Mouse (Mus musculus) urinary bladder, adult 18-20 months (tissue): Measurements from ENCODE around the gene Hoxa5.

ENCODE experiments used
- DNase-seq, 2 experiments: peaks; one replicate each; pipeline ENCODE4 v3.0.0; 2022; ENCODE audit warnings: low spot score in 2 of 2, mixed read lengths in 2 of 2

Gene Hoxa5

DNA sequence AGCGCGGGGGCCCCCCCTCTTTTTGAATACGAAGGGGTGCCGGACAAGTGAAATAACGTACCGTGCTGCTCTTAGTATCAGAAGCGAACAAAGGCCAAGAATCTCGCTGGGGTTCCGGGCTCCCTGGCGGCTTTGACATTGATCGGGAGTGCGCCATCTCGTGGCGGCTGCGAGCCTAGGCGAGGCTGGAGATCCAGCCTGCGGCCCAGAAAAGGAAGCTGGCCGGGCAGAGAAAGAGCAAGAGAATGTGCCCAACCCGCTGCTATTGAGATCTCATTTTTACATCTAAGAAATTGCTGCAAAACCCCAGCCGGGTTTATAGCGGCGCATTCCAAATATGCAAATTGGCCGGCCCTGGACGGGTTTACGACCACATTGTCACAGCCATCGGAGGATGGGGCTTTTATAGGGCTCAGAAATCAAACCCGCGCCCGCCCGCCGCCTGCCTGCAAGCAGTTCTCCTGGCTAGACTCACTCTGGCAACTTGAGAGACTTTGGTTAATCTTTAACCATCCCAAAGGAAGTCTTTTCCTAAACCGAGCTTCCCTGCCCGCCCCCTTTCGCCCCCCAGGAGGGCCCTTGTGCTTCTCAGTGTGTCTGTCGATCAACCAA is 36.1 kb upstream of the Hoxa5 start, which contains the start of gene Hoxa10:
Gene Hoxa10 (minus strand): TSS at position 466 of the 612 bp plus-strand sequence.
- peak; percentile 77 to 91 for DNase-seq

DNA sequence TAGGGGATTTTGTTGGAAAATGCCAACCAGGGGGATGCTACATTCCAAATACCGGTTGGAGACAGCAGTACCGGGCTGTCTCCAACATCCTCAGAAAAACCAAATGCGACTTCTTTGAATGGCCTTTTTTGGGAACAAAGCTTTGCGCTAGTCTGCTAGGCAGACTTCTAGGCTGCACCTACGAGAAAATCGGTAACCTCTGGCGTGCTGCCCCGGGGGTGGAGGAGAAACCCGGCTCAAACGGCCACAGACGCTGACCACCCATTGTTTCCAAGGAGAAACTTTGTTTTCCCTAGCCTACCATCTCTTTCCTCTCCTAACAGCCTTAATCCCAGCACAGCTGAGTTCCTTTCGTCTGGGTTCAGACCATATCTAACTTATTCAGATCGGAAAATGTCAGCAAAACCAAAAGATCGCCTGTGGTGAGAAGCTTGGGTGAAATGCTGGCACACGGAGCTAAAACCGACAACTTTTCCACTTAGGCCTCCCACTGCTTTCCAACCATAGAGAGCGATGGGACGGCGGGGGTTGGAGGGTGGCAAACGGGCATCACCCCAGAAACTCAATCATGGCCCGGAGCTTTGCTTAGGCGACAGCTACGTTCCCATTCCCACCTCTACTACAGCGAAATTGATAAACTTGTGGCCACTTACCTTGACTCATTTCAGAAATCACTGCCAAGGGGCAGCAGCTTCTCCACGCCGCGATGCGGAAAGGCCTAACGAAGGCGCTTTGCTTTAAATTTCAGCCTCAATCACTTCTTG is 35.4 kb upstream of the Hoxa5 start:
- peak in 1 of 2 experiments; percentile 37 for DNase-seq

DNA sequence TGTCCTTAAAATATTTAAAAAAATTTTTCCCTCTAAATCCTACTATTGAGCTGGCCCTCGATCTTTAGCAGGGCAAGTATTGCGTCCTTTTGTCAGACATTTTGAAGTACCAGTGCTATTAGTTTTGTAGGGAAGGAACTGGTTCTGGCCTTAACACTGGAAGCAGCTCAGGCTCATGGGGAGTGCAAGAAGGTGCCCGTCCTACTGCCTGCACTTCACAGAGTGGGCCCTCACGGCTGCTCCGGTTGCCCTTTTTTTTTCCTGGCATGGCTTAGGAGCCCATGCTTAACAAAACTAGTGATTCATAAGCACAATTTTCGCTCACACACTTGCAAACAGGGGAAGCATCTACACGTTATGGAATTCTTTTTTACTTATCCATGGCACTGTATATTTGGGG is 34.6 kb upstream of the Hoxa5 start:
- DNase-seq: peak in 1 of 2 experiments; percentile 18

DNA sequence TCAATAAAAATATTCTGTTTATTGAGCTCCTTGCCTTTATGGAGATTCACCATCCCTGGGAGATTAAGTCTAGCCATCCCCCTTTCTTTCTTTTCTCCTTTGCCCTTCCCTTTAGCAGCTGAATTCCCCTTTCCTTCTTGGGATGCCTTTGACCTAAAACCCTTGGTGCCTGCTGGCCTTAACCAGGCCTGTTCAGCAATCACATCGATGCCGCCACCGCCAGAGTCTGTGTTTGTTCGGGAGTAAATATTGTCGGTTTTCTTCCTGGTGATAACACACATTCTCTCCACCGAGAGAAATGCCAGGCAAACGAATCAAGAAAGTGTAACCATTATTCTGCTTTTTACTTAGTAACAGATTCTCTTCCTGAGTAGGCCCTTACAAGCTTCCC is 33.8 kb upstream of the Hoxa5 start:
- peak in 1 of 2 experiments; percentile 39 for DNase-seq

DNA sequence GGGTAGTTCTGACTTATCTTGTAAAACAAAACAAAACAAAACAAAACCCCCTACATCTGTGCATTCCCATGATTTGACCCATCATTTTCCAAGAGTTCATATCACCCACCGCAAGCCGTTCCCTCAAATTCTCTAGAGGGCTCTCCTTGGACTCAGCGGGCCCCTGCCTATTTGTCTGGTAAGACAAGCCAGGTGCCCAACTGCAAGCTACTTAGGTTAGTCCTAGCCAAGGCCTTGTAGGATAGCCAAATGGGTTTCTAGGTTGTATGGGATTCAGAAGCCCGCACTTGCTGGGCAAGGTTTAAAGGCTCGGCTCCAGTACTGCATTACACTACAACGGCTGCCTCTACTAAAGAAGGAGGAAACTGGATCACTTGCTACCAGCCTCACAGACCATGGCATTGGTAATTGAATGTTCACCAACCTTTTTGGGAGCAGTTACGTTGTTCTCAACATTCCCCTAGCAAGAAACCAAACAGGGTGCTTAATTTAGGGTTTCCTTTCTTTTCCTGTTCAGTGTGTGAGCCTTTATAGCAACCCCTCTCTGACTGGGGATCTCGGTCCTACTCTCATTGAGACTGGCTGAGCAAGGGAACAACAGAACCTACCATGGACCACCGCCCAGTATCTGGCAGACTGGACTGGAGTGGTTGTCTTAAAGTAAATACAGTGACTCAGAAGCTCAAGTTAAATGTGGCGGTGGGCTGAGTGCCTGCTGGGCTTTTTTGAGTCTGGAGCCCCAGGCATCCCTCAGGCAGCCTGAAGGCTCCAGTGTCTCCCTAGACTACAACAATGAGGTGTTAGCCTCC is 33.2 kb upstream of the Hoxa5 start:
- peak in 1 of 2 experiments; percentile 35 for DNase-seq

DNA sequence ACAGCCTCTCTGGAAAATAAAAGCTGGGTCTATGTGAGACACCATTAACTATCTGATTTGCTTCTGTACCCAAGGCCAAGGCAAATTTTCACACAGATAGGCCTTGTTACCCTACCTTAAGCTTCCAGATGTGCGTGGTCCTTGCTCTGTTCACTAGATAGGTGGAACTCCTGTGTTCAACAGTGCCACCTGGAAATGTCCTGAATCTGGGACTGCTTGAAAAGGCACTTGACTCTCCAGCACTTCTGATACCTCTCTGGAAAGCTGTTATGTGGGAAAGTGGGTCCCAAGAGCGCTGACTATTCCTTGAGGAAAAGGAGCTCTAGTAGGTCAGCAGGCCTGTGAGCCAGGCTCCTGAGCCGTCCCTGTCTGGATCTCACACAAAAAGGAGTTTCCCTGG is 32.4 kb upstream of the Hoxa5 start:
- DNase-seq: peak in 1 of 2 experiments; percentile 33

DNA sequence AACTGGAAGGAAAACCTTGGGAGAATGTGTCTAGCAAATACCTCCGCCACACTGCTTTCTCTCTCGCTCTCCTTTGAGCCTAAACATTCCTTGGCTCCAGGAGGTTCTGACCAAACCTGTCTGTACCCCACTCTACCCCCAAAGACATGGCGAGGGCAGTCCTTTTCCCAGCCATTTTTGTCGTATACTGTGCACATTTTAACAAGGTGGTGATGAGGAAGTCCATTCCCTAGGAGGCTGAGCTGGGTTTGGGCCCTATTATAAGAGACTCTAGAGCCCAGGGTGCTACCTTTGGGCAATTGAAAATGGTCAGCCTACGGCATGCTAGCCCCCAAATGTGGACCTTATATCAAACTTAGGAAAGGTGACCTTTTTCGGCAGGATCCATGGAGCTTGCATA is 31.5 kb upstream of the Hoxa5 start:
- DNase-seq: peak in 1 of 2 experiments; percentile 23

DNA sequence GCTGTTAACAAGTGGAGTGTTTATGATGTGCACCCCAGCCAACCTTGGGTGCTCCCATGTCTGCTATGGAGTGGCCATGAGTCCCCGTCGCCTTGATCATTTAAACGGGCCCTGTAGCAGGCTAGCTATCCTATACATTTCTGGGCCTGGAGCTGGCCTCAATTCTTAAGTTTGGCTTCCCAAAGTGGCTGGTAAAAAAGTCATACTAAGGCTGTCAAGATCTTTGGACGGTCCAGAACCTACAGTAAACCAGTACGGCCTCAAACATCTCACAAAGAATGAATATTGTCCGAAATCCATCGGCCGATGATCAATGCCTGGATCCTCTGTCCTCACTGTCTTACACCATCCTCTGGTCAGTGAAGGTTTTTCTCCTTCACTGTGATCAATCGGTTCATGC is 30.9 kb upstream of the Hoxa5 start:
- DNase-seq: no peak

DNA sequence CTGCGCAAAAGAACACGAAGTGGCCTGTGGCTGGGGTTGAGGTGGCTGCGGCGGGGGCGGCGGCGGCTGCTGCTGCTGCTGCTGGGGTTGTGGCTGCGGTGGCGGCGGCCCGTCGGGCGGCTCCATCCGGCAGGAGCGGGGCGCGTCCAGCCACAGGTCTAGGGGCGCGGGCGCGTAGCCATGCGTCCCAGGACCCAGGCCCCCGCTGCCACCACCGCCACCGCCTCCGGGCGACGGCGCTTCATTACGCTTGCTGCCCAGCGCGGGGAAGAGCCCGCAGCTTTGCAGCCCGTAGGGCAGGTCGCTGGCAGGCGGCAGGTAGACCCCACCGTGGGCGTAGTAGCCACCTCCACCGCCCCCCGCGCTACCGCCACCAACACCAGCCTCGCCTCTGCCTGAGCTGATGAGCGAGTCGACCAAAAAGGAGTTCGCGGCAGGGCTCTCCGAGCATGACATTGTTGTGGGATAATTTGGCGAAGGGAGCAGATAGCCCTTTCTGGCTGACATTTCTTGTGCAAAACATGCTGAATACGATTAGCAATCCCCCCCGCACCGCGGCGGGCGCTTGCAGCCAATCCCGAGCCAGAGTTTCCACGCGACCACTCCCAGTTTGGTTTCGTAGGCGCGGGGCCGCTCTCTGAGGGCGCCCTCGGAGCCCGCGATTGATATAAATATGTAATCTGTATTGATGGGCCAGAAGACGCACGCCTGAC is 30.2 kb upstream of the Hoxa5 start:
- peak in 1 of 2 experiments; percentile 74 for DNase-seq

DNA sequence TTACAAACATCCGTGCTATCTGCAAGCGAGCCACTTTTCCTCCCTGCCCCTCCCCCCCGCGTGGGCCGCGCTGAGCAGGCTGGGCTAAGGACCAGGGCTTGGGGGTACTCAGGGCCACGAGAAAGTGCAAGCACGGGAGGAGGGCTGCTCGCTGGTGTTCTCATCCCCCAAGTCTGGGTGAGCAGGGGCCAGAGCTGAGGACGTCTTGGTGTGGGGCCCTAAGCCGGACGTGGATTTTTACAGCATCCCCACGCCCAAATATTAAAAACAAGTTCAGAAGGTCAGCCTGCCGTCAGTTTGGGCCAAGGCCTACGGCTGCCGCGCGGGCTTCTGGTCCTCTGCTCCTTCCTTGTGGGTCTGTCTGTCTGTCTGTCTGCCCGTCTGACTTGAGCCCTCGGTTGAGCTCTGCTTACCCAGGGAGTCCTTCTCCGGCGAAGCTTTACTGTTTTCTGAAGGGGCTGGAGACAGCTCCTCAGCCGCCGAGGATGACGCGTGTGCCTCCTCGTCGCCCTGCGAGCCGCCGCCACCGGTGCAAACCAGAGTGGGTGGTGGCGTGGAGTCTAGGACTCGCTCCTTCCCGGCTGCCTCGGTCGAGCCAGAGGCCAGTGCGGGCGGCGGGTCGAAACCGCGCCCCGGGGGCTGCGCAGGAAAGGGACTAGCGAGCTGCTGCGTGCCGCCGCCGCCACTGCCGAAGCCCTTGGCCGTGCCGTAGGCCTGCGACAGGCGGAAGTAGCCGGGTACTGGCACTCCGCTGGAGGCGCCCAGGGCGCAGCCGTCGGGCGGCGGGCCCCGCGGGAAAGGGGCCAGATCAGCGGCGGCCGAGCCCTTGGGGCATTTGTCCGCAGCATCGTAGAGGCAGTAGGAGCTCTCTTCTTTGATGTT is 29.4 kb upstream of the Hoxa5 start:
- DNase-seq: peak in 1 of 2 experiments; percentile 80

DNA sequence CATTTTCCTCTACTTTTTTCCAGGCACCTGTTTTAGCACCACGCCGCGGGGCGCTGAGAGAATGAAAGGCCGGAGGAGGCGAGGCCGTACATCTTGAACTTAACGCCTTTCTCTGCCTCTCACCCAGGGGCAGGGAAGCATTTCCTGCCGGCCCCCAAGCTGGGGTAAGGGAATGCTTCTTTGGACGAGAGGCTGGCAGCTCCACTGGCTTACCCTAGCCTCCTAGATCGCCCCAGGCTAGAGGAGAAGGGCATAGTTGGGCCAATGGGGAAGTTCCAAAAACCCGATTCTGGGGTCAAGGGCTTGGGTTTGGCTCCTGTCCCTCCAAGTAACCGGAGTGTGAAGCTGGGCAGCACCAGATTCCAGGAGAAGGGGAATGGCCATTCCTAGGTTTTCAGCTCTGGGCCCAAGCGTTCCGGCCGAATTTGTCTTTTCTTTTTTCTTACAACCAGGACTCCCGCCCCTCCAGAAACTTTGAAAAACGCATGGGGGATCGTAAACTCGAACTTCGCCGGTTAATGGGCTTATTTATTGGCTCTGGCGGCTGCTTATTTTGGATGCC is 28.7 kb upstream of the Hoxa5 start:
- DNase-seq: peak in 1 of 2 experiments; percentile 52

DNA sequence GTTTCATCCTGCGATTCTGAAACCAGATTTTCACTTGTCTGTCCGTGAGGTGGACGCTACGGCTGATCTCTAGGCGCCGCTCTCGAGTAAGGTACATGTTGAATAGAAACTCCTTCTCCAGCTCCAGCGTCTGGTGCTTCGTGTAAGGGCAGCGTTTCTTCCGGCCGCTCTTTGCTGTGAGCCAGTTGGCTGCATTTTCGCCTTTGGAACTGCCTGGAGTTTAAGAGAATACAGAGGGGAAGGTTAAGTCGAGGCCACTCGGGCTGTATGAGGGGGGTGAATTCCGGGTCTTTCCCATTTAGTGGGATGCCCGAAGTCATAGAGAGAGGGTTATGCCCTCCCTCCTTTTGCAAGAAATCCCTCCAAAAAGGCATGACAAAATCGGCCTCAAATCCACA is 28.2 kb upstream of the Hoxa5 start:
- DNase-seq: peak in 1 of 2 experiments; percentile 57

DNA sequence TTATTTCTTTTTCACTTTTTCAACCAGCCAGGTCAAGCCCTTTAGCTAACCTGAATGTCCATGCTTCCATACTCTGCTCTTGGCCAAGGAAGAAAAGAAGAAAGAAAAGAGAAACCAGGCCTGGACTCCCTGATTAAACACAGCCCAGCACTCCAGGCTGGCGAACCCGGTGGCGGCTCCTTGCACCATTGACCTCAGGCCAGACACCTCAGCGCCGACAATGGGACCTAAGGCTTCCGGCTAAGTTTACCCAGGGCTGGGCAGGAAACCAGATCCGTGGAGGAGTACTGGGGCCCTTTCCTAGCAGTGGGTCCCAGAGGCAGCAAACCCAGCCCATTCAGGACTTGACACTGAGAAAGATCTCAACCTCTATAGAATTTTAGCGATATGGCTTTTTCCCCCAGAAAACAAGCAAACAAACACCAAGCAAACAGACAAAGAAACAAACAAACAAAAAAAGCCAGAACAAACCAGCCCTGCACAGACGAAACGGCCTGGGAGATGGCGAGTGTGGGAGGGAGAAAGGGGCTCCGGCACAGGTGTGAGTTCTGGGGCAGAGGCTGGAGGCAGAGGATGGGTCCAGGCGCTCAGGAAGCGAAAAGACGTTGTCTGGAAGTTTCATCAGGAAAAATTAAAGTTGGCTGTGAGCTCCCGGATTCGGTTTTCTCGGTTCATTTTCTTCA is 27.6 kb upstream of the Hoxa5 start:
- DNase-seq: peak in 1 of 2 experiments; percentile 50

DNA sequence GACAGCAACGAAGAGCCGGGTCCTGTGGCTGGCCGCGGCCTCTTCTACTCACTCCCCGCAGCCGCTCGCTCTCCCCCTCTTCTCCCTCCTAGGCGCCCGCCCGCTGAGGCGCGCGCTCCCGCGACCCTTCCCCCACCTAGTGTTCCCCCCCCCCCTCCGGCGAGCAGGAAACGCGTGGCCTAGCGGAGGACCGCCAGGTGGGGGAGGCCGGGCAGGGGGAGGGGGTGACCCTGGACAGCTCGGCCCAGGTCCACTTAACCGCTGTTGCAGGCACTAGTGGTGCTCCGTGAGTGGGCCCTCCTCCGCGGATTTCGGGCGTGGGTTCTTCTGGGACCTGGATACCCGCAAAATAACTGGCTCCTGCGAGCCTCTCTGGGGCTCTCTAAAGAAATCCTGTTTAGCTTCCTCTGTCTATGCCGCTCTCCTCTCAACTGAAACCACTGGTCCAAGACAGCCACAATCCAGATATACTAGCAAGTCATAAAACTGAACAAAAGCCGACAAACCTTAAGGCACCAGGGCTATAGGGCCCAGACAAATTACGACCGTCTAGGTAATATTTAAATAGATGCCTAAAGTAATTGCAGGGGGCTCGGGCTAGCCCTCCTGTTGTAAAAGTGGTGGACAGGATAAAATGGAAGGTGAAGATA is 26.3 kb upstream of the Hoxa5 start, which contains the start of gene Hoxa9:
Gene Hoxa9 (minus strand): TSS at position 574 of the 650 bp plus-strand sequence.
- no peak for DNase-seq

DNA sequence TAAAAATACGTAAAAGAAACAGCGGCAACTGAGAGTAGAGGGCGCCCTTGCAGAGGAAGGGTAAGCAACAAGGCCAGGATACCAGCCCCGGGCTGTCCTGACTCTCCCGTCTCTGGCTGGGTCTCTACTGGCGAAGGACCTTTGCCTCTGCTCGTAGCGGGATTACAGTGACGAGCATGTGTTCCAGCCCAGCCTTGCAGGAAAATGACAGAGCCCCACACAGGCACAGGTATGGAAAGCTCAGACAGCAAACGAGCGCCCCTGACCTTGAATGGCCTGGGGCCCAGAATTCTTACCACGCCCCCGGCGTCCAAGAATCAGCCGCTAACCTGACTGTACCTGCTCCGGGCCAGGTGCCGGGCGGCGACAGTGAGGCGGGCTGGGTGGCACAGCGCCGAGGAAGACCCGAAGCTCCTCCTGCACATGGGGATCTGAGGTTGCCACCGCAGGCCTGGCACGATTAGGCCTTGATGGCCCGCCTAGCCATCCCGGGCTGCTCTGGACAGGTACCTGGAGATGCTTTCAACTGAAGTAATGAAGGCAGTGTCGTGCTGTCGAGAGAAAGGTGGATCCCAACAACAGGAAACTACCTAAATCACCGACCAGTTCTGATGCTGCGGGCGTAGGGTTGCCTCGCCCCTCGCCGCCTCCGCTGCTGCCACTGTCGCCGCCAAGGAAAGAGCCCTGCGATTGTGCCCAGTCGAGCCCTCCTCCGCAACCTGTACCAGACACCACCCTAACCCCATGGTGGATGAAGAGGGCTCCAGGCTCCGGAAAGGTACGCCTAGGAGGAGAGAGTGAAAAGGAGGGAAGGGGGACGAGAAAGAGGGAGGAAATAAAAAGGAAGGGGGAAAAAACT is 25.4 kb upstream of the Hoxa5 start:
- peak in 1 of 2 experiments; percentile 76 for DNase-seq

DNA sequence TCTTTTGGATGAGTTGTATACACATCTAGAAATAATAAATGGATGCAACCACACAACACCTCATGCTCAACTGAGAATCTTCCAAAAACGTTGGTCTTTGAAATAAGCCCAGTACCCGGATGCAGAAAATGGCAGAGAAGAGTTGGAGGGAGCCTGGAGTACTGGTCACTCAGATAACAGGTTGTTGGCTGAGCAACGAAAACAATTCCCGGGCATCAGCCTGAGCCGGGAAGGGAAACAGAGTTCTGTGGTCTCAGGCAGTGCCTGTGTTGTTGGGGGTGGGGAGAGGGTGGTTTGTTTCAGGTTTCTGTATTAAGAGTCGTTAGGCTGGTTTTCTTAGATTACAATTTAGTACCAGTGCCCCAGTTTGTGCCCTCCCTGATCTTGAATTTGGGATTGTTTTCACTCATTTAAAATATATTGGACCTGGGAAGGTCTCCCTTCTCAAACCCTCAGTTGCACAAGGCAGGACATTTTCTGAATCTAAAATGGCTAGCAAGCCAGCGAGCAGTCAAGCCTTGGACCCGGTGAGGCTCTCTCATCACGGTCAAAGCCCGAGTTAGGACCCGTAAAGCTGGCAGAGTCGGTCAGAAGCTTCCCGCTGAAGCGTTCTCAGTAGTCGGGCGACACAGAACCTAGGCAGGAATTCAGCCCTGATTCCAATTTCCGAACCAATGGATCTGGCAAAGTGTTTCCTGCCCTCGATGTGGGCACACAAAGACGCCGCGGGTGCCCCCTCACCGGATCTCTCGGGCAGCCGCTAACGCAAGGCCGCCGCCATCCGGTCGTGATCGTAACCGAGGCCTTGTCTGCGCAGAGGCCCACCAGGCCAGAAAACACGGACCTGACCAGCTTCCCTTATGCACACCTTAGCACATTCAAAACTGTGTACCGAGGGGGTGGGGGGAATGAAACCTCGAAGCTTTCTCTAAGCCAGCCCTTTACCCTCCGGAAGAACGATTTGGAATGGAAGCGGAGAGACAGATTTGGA is 24.4 kb upstream of the Hoxa5 start:
- DNase-seq: peak in 1 of 2 experiments; percentile 65
